Mouse (Mus musculus) lung, adult 2 months (tissue): ENCODE measurements around the gene Ccdc184. TPM values are rescaled to one million over a fixed set of nuclear protein-coding genes. Genes with fewer than 3 reads are reported as not detected.

ENCODE experiments used
- DNase-seq: peaks from one replicate; pipeline ENCODE4 v3.0.0; 2022
- H3K4me1 ChIP-seq: fragments of 200-500 bp; 2 replicates; pipeline ENCODE4 v1.6.1; 2011; ENCODE audit warnings: low read length; ENCODE audit not compliant: control insufficient read depth, insufficient read depth
- H3K4me3 ChIP-seq: fragments of 200-500 bp; replicated peaks from 2 replicates; pipeline ENCODE3; 2011; ENCODE audit warnings: low read depth, mild to moderate bottlenecking, control low read depth, low read length; ENCODE audit errors: extremely low read depth
- CTCF ChIP-seq: fragments of 200-500 bp; IDR thresholded peaks from 2 replicates; pipeline ENCODE4 v1.5.1; 2011; ENCODE audit warnings: mild to moderate bottlenecking, low read length, control low read depth; ENCODE audit not compliant: insufficient read depth
- POLR2A ChIP-seq: fragments of 200-500 bp; IDR thresholded peaks from 2 replicates; pipeline ENCODE4 v1.6.1; 2011; ENCODE audit warnings: low read depth, mild to moderate bottlenecking, control low read depth, low read length, borderline replicate concordance; ENCODE audit errors: extremely low read depth
- WGBS: fragments of 180-500 bp; shearing (Covaris S2); methylation state at CpG from one replicate; pipeline ENCODE4 v1.1.7; 2018; 5-methylcytosine and 5-hydroxymethylcytosine counted together
- polyA plus RNA-seq: library from polyadenylated mRNA; depleted of rRNA; stranded (reverse); fragments of >200 nt; gene quantifications from 2 replicates; pipeline ENCODE4 v1.2.3, GENCODE M21; 2012; rRNA removed

Ccdc184 gene
- 4.9 and 5.0 TPM in 2 replicates for polyA plus RNA-seq

DNA sequence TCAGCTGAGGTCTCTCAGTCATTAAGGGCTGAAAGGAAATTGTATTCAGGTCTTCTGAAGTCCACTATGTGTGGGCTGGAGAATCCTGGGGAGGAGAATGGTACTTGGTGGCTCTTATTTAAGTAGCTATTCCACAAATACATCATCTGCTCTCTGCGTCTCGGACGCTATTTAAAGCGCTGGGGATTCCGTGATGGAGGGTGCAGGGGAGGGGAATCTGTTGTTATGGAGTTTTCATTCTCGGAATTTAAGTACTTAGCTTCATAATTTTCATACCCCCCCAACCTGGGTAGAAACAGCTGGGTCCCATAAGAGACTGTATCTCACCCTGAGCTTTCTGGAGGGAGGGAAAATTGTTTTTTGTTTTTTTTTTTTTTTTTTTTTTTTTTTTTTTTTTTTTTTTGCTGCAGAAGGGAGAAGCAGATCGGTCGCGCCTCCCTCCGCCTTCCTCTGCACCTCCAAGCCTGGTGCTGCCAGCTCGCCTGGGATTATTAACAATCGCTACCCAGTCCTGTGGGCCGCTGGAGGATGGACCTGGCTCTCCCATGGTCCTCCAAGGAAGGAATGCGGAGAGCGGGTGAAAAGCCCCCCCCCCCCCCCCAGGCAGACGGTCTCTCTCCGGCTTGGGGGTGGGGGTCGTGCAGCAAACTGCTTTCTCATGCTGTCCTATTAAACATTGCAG lies at the start of gene Ccdc184:
Gene Ccdc184 (plus strand): TSS at position 196 of the 682 bp plus-strand sequence.
- no peaks in the 10 kb centered on the region for H3K4me1 ChIP-seq
- no peak for DNase-seq
- H3K4me3 ChIP-seq, result no peak within 1 kb of the TSS
- WGBS, result 3% methylated on average over 18 of the region's 18 CpGs
- TF ChIP-seq CTCF (no peak), POLR2A (no peak)

DNA sequence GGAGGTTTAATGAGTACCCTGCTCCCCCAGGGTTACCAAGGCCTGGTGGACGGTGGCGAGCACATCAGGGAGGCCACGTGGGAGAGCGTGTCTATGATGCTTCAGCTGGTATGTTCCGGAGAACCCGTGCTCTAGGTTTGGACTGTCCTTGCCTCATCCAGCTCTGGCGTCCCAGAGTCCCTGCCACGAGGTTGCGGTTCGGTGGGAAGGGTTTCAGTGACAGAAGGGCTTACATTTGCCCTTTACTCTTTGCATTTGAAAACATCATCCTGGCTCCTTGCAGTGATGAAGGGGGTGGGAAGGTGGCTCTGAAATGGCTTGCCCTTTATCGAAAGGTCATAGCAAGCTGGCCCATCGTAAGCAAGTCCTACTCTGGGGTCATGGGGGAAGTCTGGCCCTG lies 47.6 kb upstream of the Ccdc184 start:
- DNase-seq, result no peak
- WGBS, result 94% methylated on average over 12 of the region's 12 CpGs
- Histone ChIP-seq H3K4me1 (no peaks in the 10 kb centered on the region), H3K4me3 (no peak overlapping the region)
- TF ChIP-seq CTCF, result no peak
- TF ChIP-seq POLR2A, result no peak

DNA sequence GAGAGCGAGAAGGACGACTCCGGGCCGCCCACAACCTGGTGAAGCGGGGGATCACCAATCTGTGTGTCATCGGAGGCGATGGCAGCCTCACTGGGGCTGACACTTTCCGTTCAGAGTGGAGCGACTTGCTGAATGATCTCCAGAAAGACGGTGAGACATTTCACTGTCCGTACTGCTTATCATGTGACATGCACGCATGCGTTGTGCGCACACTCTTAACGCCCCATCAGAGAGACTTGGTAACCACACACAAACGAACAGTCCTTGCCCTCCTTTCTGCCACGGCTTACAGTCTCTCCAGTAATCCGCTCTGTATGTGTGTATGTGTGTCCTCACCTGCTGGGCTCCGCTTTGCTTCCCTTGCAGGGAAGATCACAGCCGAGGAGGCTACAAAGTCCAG lies 46.1 kb upstream of the Ccdc184 start:
- 92% methylated on average over 20 of the region's 20 CpGs for WGBS
- H3K4me3 ChIP-seq, result no peak overlapping the region
- H3K4me1 ChIP-seq, result no peaks in the 10 kb centered on the region
- TF ChIP-seq CTCF, result no peak
- no peak for TF ChIP-seq POLR2A
- no peak for DNase-seq

DNA sequence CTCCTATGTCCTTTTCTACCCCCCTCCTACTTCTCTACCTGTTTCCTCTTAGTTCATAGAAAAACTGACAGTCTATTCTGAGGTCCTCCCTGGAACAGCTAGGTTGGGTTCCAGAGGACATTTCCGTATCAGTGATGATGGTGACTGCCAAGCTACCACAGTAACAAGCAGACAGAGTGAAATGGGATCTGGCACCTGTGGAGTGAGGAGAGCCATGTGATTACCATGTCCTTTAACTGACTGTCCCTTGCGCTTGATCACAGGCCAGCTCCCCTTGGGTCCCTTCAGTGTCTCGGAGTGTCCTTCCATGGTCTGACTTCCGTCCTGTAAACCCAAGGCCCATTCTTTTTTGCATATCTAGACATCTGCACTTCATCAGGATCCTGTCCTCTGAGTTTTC lies 36.0 kb upstream of the Ccdc184 start:
- H3K4me1 ChIP-seq, result no peaks in the 10 kb centered on the region
- no peak for TF ChIP-seq POLR2A
- no peak for TF ChIP-seq CTCF
- DNase-seq, result no peak
- 85% methylated on average over 4 of the region's 4 CpGs for WGBS
- no peak overlapping the region for H3K4me3 ChIP-seq

DNA sequence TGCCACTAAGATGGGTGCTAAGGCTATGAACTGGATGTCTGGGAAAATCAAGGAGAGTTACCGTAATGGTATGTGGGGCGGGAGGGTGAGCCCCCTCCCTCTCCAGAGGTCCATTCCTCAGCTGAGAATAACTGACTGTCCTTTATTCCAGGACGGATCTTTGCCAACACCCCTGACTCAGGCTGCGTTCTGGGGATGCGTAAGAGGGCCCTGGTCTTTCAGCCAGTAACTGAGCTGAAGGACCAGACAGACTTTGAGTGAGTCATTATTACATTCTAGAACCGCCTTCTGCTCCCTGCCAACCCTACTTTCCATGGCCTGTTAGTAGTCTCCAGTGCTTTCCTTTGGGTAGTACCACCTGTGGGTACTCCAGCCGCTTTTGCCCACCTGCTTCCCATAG lies 35.5 kb upstream of the Ccdc184 start:
- no peak overlapping the region for H3K4me3 ChIP-seq
- TF ChIP-seq CTCF (no peak), POLR2A (no peak)
- DNase-seq, result no peak
- 82% methylated on average over 7 of the region's 7 CpGs for WGBS
- no peaks in the 10 kb centered on the region for H3K4me1 ChIP-seq

- no peak overlapping the region for H3K4me3 ChIP-seq
- DNase-seq, result no peak
- H3K4me1 ChIP-seq, result no peaks in the 10 kb centered on the region
- no peak for TF ChIP-seq POLR2A
- no peak for TF ChIP-seq CTCF
- 75% methylated on average over 15 of the region's 15 CpGs for WGBS
Observed at GRCm38 (mm10) chr15:98131942-98132655, 34.9 kb upstream of the Ccdc184 start.

GRCm38 (mm10) chr15:98133471-98133870 lies 33.5 kb upstream of the Ccdc184 start:
- Histone ChIP-seq H3K4me3 (no peak overlapping the region), H3K4me1 (no peaks in the 10 kb centered on the region)
- WGBS, result 81% methylated on average over 3 of the region's 3 CpGs
- DNase-seq, result no peak
- TF ChIP-seq POLR2A (no peak), CTCF (no peak)

- DNase-seq, result no peak
- TF ChIP-seq POLR2A (no peak), CTCF (no peak)
- Histone ChIP-seq H3K4me3 (no peak overlapping the region), H3K4me1 (no peaks in the 10 kb centered on the region)
- 81% methylated on average over 4 of the region's 4 CpGs for WGBS
Observed at GRCm38 (mm10) chr15:98134034-98134433, 32.9 kb upstream of the Ccdc184 start.

DNA sequence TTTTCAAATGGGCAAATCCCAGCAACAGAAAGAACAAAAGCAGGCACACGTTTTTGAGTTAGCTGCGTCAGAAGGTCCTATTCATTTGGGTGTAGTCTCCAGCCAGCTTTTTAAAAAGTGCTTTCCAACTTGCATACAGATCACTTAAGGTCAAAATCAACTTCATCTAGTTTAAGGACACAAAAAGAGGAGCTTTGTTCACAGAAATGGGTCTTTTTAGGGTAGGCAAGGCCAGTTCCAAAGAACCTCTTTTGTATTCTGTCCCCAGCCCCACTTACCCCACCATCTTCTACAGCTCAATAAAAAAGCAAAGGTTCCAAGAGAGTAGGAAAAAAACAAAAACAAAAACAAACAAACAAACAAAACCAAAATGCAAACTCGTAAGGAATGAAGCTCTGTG lies 32.3 kb upstream of the Ccdc184 start:
- H3K4me1 ChIP-seq, result no peaks in the 10 kb centered on the region
- WGBS, result 72% methylated on average over 3 of the region's 3 CpGs
- H3K4me3 ChIP-seq, result no peak overlapping the region
- TF ChIP-seq CTCF (no peak), POLR2A (no peak)
- DNase-seq, result no peak

- Histone ChIP-seq H3K4me3 (no peak overlapping the region), H3K4me1 (no peaks in the 10 kb centered on the region)
- no peak for DNase-seq
- TF ChIP-seq CTCF, result no peak
- TF ChIP-seq POLR2A, result no peak
- WGBS, result 95% methylated on average over 13 of the region's 13 CpGs
Observed at GRCm38 (mm10) chr15:98135671-98136070, 31.3 kb upstream of the Ccdc184 start.
